Mouse (Mus musculus): ENCODE measurements around the gene Fhit. TPM values are rescaled to one million over a fixed set of nuclear protein-coding genes. Genes with fewer than 3 reads are reported as not detected.

Gene Fhit
- total RNA-seq, 2 experiments from 2014 or later, result 8.8 to 9.7 TPM

DNA sequence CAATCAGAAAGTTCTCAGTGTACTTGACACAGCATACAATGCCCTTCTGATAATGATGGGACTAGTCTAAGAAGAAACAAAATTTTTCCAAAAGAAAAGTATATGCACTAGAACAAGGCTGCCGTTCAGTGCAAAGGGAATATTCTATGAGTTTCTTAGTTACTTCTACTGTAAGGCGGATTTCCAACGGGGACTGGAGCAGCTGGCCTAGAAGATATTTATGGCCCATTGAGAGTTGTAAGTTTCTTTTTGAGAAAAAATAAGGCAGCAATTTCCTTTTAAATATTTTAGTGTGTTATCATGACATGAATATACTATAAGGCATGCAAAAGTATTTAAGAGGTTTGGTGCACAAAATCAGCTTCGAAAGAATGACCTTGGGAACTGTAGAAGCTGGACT lies 1410.5 kb downstream of the Fhit start:
- no peak for ATAC-seq (replicated peaks; ENCODE audit: poor library complexity)

DNA sequence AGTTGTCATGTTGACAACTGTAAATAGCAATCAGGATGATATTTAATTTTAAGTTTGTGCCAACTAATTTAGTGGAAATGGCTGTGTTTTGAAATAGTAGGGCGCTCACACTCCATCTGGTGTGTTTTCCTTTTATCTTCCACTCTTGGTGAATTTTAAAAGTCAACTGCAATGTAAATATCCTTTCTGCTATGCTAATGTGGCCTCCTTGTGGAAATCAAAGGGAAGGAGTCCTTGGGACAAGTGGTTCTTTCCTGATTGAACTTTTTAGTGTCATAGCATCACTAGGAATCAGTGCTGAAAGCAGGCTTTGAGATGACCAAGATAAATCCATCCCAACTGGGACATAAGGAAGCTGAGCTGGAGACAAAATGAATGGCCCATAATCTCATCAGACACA lies 1413.1 kb downstream of the Fhit start:
- ATAC-seq (replicated peaks; ENCODE audit: poor library complexity), result no peak

DNA sequence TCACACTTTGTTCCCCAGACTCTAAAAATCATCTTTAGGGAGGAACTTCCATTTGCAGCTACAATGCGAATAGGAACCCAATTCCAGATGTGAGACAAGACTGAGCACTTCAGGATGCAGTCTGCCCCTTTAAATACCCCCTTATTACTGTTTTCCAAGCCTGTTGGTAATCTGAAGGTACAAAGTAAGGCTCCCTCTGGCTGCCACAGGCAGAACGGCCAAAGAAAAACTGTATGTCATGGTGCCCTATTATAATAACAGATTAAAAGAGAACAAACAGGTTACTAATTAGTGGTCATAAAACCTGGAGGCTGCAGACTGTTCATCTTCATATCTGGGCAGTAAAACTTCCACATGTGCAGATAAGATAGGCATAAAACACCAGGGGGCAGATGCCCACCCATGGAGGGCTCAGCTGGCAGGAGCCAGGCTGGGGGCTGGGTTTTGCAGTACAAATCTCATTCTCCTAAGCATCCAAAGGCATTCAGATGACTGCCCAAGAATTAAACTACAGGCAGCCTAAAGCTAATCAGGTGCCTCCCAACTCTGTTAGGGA lies 1439.8 kb downstream of the Fhit start:
- no peak for ATAC-seq (replicated peaks; ENCODE audit: poor library complexity)

DNA sequence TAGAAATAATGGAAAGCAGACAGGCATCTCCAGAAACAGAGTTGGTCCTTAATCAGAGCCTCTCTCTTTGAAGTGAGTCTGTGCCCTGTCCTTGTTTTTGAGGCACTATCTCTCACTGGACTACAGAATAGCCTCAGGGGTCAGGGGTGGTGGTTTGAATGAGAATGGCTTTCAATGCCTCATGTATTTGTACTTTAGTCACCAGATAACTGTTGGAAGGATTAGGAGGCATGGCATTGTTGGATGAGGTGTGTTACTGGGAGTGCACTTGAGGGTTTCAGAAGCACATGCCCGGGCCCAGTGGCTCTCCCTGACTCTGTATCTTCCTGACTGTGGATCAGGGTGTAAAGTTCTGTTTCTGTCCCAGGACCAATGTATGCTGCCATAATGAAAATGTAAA lies 1463.2 kb downstream of the Fhit start:
- no peak for ATAC-seq (replicated peaks; ENCODE audit: poor library complexity)

DNA sequence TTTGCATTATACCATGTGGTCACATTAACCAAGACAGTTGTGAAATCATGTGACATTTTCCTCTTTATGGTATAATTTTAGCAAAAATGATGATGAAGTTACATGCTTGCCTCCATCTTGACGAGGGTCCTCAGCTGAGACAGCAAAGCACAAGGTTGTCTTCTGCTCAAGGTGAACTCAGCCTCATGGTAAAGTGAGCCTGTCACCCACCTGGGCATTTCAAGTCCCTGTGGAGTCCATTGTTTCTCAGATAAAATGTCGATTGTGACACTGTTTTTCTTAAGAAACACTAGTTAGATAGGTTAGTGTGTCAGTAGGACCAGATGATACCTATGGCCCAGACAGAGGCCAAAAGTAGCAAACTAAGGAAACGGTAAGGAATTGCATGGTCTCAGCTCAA lies 1464.7 kb downstream of the Fhit start:
- ATAC-seq (replicated peaks; ENCODE audit: poor library complexity), result no peak

DNA sequence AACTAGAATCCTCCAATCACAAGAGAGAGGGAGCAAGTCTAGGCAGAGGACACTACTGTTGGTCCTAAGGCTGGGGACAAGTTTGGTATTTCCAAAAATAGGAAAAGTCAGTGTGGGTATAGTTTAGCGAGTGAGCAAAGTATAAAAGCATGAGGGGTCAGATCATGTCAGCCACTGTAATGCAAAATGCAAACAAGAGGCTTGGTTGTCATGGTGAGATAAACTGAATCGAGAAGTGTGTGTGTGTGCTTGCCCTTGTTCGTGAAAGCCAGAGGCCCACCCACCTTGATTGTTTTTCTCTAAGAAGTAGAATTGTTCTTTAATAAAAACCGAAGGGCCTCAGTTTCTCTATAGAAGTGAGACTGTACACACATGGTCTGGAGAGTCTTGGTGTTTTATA lies 1465.8 kb downstream of the Fhit start:
- no peak for ATAC-seq (replicated peaks; ENCODE audit: poor library complexity)

DNA sequence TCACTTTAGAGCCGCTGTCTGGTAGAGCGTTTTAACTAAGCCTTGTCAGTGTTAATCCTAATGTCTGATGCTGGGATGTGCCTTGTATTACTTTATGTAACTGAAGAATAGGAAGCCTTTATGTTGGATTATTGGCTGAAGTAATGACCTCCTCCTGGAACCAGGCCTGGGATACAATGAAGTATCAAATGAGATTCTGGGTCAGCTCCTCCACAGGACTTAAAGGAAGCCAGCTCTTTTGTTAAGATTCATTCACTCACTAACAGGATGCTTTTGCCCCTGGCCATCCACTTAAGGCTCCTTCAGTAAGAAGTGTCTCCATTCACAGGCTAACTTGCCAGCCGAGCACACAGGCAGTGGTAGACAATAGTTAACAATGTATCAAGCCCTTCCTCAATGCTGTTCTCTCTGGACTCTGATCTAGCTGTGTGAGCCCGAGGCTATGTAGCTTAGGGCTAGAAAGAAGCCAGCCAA lies 1466.6 kb downstream of the Fhit start:
- no peak for ATAC-seq (replicated peaks; ENCODE audit: poor library complexity)

DNA sequence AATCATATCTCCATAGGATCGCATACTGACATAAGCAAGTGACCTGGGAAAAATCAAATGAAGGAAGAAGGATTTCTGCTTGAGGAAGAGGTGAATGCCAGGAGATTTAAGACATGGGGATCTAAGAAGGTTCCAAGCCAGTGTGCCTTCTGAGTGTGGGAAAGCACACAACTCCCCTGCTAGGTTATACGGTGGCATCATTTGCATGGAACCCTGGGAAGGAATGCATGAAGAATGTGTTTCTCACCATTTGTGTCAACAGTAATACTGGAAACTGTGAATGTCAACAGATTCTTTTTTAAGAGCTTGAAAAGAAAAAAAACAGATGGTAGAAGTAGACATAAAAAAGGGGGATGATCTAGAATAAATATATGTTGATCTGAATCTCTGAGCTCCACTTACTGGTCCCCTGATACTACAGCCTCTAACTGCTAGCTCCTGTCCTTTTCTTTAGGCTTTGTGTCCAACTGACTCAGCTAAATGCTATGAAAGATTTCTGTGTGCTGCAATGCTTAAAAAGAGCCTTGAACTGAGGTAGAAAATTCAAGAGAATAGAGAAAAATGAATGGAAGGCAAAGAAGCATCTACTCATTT lies 1473.1 kb downstream of the Fhit start:
- no peak for ATAC-seq (replicated peaks; ENCODE audit: poor library complexity)

DNA sequence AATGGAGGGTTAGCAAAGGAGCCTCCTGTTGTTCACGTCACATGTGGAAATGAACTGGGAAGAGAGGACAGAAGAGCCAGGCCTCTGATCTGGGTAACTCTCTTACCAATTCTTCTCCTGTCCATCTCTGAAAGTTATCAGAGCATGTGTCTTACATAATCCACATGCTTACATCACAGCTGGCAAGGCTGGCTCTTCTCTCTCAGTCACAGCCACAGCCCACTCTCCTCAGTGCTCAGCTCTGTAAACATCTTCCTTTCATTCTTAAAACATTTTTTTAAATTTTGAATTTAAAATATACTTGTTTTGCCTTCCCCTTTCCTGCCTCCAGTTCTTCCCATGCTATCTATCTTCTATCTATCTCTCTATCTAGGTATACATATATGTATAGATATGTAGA lies 1477.5 kb downstream of the Fhit start:
- ATAC-seq (replicated peaks; ENCODE audit: poor library complexity), result no peak

DNA sequence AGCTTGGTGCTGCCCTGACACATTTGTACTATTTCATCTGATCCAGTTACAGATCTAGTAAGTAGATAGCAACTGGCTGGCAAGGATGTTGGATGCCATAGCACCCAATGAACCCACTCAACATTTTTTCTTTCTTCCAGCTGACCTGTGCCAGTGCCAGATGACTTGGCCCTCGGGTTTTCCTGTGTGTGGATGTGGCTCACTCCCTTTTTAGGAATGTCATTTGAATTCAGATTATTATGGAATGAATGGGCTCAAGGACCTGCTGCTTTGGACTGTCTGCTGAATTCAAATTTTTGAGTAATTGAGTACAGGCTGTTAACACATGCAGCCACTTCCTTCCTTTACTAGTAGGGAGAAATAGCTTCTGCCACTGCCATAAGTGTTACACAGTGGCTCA lies 1489.1 kb downstream of the Fhit start:
- peak; percentile 34 for ATAC-seq (replicated peaks; ENCODE audit: poor library complexity)

DNA sequence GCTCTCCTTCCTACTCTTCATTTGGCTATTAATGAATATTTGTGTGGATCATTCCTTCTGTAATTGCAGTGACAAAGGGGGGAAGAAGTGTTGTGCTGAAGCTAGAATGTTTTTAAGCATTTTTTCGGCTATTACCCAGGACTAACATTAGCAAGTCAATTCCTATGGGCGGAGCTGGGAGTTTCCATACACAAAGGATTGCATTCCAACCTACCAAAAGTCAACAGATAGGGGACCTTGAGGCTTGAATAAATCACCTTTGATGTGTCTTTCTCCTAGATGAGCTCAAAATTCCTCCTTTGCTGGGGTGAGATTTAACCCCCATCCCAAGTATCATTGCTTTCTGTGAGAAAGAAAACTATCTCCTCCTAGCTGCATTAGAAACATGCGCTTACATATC lies 1490.1 kb downstream of the Fhit start:
- ATAC-seq (replicated peaks; ENCODE audit: poor library complexity), result no peak

DNA sequence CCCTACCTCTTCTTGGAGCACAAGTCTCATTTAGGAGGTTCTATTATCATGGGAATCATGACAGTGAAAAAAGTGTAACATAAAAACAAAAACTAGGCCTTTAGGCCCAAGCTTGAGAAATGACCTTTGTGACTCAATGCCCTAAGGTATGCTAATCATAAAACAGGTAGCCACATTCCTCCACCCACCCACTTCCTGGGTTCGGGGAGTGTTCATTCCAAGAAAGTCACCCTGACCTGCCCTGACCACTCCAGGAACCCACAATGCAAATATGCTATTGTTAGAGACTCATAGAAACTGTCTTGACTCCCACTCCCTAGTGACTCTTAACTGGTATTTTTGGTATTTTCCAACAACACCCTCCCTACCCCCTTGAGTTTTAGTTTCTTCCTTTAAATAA lies 1492.1 kb downstream of the Fhit start:
- ATAC-seq (replicated peaks; ENCODE audit: poor library complexity), result no peak

DNA sequence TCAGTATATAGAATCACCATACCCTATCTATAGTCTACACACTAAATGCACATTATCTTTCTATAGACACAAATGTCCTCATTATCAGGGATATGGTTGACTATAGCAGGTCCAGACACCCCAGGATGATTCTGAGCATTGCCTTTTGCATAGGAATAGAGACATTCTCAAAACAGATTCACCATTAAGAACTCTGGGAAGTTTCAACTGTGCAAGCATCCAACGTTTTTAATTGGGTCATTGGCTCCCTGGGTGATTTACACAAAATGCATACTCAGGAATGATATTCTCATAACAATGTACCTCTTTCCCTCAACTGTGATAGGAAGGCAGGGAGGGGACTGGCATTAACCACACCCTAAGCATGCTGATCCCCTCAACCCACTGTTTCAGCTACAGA lies 1503.4 kb downstream of the Fhit start:
- ATAC-seq (replicated peaks; ENCODE audit: poor library complexity), result no peak

DNA sequence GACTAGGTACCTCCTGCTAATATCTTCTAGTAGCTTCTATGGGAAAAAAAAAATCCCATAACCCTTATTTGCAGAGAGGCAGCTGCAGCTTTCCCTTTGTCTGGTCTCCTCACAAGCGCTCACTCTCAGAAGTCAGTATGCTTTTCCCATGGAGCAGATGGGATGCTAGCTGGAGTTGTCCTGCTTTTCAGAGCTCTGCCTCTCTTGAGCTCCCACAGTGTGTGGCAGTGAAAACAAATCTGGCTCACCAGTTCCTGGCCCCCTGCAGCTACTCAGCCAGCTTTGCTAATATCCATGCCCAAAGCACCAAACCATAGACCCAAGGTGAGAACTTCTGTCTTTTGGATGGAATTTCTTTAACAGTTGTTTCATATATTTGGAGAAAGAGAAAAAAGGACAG lies 1510.4 kb downstream of the Fhit start:
- no peak for ATAC-seq (replicated peaks; ENCODE audit: poor library complexity)

DNA sequence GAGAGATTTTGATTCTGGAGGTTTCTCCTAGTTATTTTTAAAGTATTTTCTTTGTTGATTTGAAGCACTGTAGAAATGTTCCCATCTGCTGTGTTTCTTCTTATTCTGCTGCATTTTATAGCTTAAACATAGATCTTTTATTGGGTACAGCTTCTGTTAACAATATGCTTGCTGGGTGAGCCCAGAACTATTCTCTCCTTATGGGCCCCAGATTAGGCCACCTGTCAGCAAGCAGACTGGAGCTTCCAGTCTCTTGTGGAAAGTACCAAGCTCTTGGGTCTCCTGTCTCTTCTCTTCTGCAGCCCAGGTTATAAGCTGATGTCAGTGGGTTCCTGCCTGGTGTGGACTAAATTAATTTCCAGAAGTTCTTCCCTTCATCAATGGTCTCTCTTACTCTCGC lies 1513.4 kb downstream of the Fhit start:
- ATAC-seq (replicated peaks; ENCODE audit: poor library complexity), result no peak

DNA sequence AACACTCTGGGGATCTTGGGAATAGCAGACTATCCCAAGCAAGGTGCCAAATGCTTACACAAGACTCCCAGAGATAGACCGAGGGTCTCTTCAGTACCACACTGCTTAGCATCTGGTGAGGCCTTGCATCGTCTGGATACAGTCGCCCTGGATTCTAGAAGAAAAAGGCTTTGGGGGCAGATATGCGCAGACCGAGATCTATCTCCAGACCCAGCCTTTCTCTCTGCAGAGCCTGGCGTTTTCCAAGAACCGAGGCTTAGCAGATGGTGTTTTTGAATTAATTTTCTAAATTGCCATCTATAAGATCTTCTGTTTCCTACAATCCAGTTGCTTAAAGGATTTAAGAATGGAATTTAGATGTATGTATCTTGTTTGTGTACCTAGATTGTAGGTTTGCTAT lies 1515.6 kb downstream of the Fhit start:
- ATAC-seq (replicated peaks; ENCODE audit: poor library complexity), result no peak

DNA sequence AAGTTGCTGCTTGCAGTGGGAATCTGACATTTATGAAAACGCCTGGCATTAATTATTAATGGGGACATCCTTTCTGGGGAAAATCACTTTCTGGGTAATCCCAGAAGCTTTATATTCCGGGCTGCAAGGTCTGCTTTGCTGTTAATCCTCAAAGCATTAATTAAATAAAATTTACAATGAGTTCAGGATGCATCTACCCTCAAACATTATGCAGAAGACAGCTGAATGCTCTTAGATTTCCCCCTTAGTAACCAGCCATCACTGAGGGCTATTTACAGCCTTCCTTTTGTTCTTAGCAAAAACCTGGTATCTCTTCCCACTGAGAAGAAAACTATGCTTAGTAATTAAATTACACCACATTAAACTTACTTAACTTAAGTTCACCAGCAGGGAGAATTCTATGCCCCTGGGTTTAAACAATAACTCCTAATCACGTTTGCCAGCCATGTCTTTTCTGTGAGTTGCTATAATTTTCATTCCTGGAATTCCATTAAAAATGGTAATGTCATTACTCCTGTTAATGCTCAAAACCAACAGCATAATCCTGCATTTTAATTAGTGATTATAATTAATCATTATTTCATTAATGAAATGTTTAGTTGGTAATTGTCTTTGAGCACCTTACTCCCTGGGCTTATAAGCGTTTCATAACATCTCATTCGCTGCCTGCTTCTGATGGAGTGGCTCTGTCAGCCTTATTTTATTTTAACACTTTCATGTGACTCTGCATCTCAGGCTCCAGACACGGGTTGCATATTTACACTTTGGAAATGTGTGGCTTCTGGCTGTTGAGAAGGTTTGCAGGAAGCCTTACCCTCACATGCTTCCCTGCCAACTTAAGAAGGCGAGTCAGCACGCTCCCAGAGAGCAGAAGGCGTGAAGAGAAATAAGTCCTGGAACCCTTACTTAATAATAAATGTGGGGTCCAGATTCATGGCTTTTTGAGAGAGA lies 1517.3 kb downstream of the Fhit start:
- no peak for ATAC-seq (replicated peaks; ENCODE audit: poor library complexity)

DNA sequence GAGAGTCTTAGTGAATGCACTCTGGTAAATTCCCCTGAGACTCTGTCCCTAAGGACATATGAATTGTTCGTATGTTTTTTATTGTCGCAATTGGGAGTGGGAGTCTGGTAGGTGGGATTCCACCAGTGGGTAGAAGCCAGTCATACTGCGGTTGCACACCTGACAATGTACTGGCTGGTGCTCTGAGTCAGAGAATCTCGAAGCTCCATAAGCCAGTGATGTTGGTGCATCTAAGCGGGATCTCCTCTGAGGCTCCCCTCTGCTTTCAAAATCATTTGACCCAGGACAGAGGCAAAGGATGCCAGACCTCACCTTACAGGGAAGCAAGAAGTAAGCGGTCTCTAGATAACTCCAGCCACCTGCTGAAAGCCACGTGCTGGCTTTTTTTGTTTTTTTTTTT lies 1518.1 kb downstream of the Fhit start:
- ATAC-seq (replicated peaks; ENCODE audit: poor library complexity), result no peak

DNA sequence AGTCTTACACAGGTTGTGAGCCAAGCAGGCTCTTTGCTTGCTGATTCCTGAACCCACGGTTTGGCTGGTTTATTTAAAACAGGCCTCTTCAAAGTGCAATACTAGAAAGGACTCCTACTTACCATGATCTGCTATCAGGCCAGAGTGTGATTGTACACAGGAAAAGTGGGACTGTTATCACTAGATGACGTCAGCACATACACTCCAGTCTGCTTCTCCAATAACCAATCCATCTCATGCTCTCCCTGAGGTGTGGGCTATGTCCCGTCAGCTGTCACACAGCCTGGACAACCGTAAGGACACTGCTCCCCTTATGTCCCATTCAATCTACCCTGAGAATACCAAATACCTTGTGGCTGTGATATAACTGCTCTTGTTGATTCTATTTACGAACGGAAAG lies 1519.2 kb downstream of the Fhit start:
- ATAC-seq (replicated peaks; ENCODE audit: poor library complexity), result no peak

DNA sequence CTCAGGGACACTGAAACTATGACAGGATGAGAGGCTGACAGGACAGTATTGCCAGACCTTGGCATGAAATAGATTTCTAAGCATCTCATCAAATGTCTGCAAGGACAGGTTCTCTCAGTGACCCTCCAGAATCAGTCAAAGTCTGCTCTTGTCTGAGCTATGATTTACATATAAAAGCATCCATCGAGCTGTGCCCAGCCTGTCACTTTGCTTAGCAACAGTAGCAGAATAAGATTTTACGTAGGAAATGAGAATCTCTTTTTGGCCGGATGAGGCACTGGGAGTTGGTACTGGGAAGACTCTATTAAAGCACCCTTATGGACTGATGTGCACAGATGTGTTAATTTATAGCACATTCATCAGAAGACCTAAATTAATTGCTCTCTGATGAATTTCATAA lies 1519.8 kb downstream of the Fhit start:
- ATAC-seq (replicated peaks; ENCODE audit: poor library complexity), result no peak

DNA sequence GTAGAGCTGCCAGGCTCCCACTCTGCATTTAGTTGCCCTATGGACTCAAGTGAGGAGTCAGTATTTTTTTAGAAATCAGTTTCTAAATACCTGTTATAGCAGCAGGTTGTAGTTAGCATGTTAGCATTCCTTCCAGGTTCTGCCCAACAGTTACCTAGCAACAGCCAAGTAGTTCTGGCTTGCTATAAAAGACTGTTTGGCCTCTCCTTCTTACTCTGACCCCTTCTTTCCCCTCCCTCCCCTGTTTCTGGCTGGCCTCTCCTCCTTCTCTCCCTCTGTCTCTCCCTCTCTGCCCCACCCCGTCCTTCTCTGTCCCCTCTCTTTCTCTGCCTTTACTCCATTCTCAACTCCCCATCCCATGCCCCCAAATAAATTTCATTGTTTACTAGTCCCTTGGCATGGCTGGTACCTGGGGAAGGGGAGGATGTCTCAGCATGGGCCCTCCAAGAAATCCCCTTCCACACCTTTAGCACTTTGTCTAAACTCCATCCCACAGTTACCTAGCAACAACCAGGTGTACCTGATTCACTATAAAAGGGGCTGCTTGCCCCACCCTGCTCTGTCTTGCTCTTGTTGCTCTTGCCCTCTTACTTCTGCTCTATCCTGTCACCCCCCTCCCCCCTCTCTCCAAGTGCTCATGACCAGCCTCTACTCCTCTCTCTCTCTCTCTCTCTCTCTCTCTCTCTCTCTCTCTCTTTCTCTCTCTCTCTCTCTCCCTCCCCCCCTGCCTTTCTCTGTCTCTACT lies 1527.4 kb downstream of the Fhit start:
- no peak for ATAC-seq (replicated peaks; ENCODE audit: poor library complexity)
